Mouse (Mus musculus): ENCODE measurements around the gene Clic5. TPM values are rescaled to one million over a fixed set of nuclear protein-coding genes. Genes with fewer than 3 reads are reported as not detected.

Clic5 gene
- 83.6 and 122 TPM in 2 replicates for polyA plus RNA-seq (2015; fragmentation: Nextera tagmentation; extraction: Ambion mirVana)

DNA sequence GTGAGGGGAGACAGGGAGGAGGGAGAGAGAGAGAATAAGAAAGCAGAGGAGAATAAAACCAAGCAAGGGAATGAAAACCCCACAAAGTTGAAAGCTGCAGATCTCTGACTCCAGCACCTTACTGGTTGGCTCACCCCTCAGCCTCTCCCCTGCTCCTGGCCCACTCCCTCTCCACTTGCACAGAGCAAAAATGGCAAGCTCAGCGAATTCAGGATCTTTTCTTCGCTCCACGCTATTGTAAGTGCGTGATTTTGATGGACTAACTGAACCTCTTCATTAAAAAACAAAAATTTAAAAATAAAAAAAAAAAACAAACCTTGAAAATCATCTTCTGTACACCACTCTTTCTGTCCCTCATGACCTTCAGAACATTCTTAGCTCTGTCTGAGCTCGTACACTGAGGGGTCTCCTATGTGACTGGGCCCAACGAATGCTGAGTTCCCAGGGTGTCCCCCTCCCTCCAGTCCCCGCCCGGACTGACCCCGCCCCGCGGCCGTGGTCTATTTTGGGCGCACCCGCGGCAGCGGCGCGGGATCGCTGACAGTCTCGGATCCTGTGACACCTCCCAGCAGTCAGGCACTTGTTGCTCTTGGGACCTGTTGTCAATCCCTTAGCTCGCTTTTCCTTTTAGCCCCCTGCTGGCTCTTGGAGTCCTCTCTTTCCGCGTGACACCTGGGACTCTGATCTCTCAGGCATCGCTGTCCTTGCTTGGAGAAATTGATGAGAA, at the start of gene Clic5:
Gene Clic5, plus strand, starts transcription at position 543 of the 727 bp plus-strand sequence.
- 4% methylated on average over 24 of the region's 24 CpGs for WGBS
- peak within 1 kb of the TSS; percentile 72 for H3K4me2 ChIP-seq (replicated peaks; ENCODE audit: low read depth, low read length)

GRCm38 (mm10) chr17:44145806-44146205, 42.6 kb upstream of the Clic5 start:
- DNase-seq (ENCODE audit: low spot score) (no peak), ATAC-seq (no peak)
- no peak overlapping the region for H3K9ac ChIP-seq (replicated peaks; ENCODE audit: low read depth)
- no peak overlapping the region for H3K4me2 ChIP-seq (replicated peaks; ENCODE audit: low read depth, low read length)
- no peak overlapping the region for H3K27ac ChIP-seq (ENCODE audit: low read length)
- TF ChIP-seq CTCF (IDR thresholded peaks at IDR 0.05) (no peak), EP300 (IDR thresholded peaks at IDR 0.05) (no peak)
- H3K36me3 ChIP-seq (ENCODE audit: insufficient read depth, low read length) = no peaks in the 10 kb centered on the region
- no peak overlapping the region for H3K4me3 ChIP-seq (ENCODE audit: low read depth, low read length)
- 41% methylated on average over 1 of the region's 1 CpGs for WGBS
- no peaks in the 10 kb centered on the region for H3K9me3 ChIP-seq (ENCODE audit: low read length)
- H3K4me1 ChIP-seq (ENCODE audit: insufficient read depth, low read depth, low read length) = no peaks in the 10 kb centered on the region; the same call in 1 of the 2 replicates
- no peaks in the 10 kb centered on the region for H3K27me3 ChIP-seq (replicated peaks; ENCODE audit: insufficient read depth, low read length)

More for the DNA sequence above, at the start of gene Clic5:
- peak; percentile 76 for DNase-seq (ENCODE audit: low spot score)
- ATAC-seq = peak; percentile 83
- peak within 1 kb of the TSS; percentile 88 for H3K27ac ChIP-seq (ENCODE audit: low read length)
- H3K9ac ChIP-seq (replicated peaks; ENCODE audit: low read depth) = peak within 1 kb of the TSS; percentile 77
- no peaks in the 10 kb centered on the region for H3K4me1 ChIP-seq (ENCODE audit: insufficient read depth, low read depth, low read length)
- H3K27me3 ChIP-seq (replicated peaks; ENCODE audit: insufficient read depth, low read length) = no peaks in the 10 kb centered on the region
- no peaks in the 10 kb centered on the region for H3K36me3 ChIP-seq (ENCODE audit: insufficient read depth, low read length)
- peak; percentile 27 for TF ChIP-seq EP300 (IDR thresholded peaks at IDR 0.05)
- peak; percentile 64 for TF ChIP-seq CTCF (IDR thresholded peaks at IDR 0.05)
- H3K4me3 ChIP-seq (ENCODE audit: low read depth, low read length) = peak within 1 kb of the TSS; percentile 62
- no peaks in the 10 kb centered on the region for H3K9me3 ChIP-seq (ENCODE audit: low read length)

DNA sequence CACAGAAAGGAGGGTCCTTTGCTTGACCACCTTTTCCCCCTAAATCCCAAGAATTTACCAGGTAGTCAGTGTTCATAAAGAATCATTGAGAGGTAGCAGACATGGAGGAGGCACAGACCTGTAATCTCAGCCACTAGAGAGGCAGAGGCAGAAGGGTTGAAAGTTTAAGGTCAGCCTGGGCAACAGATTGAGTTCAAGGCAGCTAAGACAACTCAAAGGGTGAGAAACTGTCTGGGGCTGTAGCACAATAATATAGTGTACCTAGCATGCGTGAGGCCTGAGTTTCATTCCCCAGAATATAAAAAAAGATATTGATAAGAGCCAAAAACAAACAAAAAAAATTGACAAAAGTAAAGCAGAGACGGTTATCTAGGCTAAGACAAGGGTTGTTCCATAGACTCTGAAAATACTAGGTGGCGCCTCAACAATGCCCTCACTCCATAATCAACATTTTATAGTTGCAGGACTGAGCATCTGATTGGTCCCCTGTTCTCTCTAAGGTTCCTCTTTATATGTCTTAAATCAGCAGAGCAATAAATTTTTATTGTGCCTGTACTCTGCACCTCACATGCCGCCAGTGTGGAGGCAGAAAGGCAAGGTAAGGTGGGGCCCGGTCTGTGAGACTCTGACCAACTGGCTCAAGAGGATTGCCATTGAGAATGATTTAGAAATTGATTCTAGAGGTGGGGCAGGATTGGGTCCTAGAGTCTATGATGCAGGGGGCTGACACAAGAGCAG, 40.1 kb upstream of the Clic5 start:
- WGBS = 95% methylated on average over 5 of the region's 5 CpGs

DNA sequence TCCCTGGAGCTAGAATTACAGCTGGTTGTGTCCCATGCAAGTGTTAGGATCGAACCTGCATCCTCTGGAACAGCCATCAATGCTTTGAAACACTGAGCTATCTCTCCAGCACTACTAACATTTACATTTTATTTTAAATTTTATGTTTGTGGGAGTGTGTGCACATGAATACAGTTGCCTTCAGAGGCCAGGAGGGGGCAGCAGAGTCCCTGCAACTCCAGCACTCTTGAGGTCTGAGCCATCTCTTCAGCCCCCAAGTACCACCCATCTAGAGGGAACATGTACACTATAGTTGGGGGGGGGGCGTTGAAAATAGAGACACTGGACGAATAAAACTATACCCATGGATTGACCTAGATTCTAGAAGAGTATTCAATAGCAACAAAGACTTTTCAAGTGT, 37.3 kb upstream of the Clic5 start:
- Histone ChIP-seq H3K4me1 (ENCODE audit: insufficient read depth, low read depth, low read length) (no peaks in the 10 kb centered on the region; the same call in 1 of the 2 replicates), H3K9me3 (ENCODE audit: low read length) (no peaks in the 10 kb centered on the region), H3K27ac (ENCODE audit: low read length) (peak overlapping the region; percentile 77; the same call in 1 of the 2 replicates), H3K4me3 (ENCODE audit: low read depth, low read length) (no peak overlapping the region), H3K4me2 (replicated peaks; ENCODE audit: low read depth, low read length) (no peak overlapping the region), H3K36me3 (ENCODE audit: insufficient read depth, low read length) (no peaks in the 10 kb centered on the region), H3K9ac (replicated peaks; ENCODE audit: low read depth) (no peak overlapping the region), H3K27me3 (replicated peaks; ENCODE audit: insufficient read depth, low read length) (no peaks in the 10 kb centered on the region)
- ATAC-seq (peak; percentile 40; the same call in 1 of the 2 replicates), DNase-seq (ENCODE audit: low spot score) (peak; percentile 62)
- TF ChIP-seq EP300 (IDR thresholded peaks at IDR 0.05) (no peak), CTCF (IDR thresholded peaks at IDR 0.05) (peak; percentile 86)
- WGBS = 63% methylated on average over 3 of the region's 3 CpGs

More for the DNA sequence above, 40.1 kb upstream of the Clic5 start:
- H3K4me1 ChIP-seq (ENCODE audit: insufficient read depth, low read depth, low read length) = no peaks in the 10 kb centered on the region; the same call in 1 of the 2 replicates
- no peak overlapping the region for H3K27ac ChIP-seq (ENCODE audit: low read length)
- no peaks in the 10 kb centered on the region for H3K9me3 ChIP-seq (ENCODE audit: low read length)
- H3K27me3 ChIP-seq (replicated peaks; ENCODE audit: insufficient read depth, low read length) = no peaks in the 10 kb centered on the region
- no peak overlapping the region for H3K4me2 ChIP-seq (replicated peaks; ENCODE audit: low read depth, low read length)
- no peak overlapping the region for H3K4me3 ChIP-seq (ENCODE audit: low read depth, low read length)
- no peak overlapping the region for H3K9ac ChIP-seq (replicated peaks; ENCODE audit: low read depth)
- ATAC-seq (no peak), DNase-seq (ENCODE audit: low spot score) (no peak)
- no peak for TF ChIP-seq EP300 (IDR thresholded peaks at IDR 0.05)
- TF ChIP-seq CTCF (IDR thresholded peaks at IDR 0.05) = no peak
- no peaks in the 10 kb centered on the region for H3K36me3 ChIP-seq (ENCODE audit: insufficient read depth, low read length)

DNA sequence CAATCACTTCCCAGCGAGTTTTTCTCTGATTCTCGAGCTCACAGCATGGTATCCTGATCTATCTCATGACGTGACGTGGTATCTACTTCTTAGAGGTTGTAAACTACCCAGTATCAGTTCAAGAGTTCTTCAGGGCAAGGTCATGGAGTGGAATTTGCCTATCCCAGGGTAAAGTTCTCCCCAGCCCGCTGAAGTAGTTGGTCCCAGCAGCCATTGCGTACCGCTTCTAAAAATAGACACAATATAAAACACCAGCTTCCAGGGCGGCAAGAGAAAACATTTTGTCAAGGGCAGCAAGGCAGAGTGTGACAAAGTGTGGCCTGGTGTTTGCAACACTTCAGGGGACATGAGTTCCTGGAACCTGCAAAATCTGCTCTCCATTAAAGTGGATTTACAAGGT, 36.5 kb upstream of the Clic5 start:
- Histone ChIP-seq H3K4me3 (ENCODE audit: low read depth, low read length) (no peak overlapping the region), H3K4me2 (replicated peaks; ENCODE audit: low read depth, low read length) (peak overlapping the region; percentile 25; the same call in 1 of the 2 replicates), H3K27me3 (replicated peaks; ENCODE audit: insufficient read depth, low read length) (no peaks in the 10 kb centered on the region), H3K27ac (ENCODE audit: low read length) (peak overlapping the region; percentile 78), H3K36me3 (ENCODE audit: insufficient read depth, low read length) (no peaks in the 10 kb centered on the region), H3K9ac (replicated peaks; ENCODE audit: low read depth) (0 out of 2 replicates have a peak overlapping the region, but pooled peaks have one; percentile 17), H3K4me1 (ENCODE audit: insufficient read depth, low read depth, low read length) (no peaks in the 10 kb centered on the region; the same call in 1 of the 2 replicates), H3K9me3 (ENCODE audit: low read length) (no peaks in the 10 kb centered on the region)
- ATAC-seq (peak; percentile 83), DNase-seq (ENCODE audit: low spot score) (peak; percentile 84)
- 34% methylated on average over 8 of the region's 8 CpGs for WGBS
- no peak for TF ChIP-seq CTCF (IDR thresholded peaks at IDR 0.05)
- TF ChIP-seq EP300 (IDR thresholded peaks at IDR 0.05) = peak; percentile 93

DNA sequence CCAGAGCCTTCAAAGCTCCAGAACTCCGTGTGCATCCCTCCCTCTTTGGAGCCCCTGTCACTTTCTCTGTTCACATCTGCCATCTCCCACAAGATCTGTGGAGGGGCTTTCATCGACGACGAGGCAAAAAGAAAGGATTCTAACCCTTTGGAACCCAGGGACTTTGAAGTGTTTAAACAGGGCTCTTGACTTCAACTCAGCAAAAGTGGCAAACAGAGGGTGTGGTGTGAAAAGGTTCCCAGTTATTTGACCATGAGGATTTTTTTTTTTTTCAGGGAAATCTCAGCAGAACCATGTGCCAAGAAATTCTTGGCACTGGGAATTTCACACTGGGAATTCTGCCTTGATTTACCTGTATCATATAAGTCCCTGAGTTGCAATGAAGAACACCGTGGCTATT, 34.5 kb upstream of the Clic5 start:
- H3K4me2 ChIP-seq (replicated peaks; ENCODE audit: low read depth, low read length) = peak overlapping the region; percentile 25; the same call in 1 of the 2 replicates
- no peak overlapping the region for H3K4me3 ChIP-seq (ENCODE audit: low read depth, low read length)
- H3K4me1 ChIP-seq (ENCODE audit: insufficient read depth, low read depth, low read length) = no peaks in the 10 kb centered on the region
- DNase-seq (ENCODE audit: low spot score) (peak; percentile 82), ATAC-seq (peak; percentile 27; the same call in 1 of the 2 replicates)
- H3K9ac ChIP-seq (replicated peaks; ENCODE audit: low read depth) = peak overlapping the region; percentile 13; the same call in 1 of the 2 replicates
- 27% methylated on average over 5 of the region's 5 CpGs for WGBS
- TF ChIP-seq EP300 (IDR thresholded peaks at IDR 0.05) (peak; percentile 96), CTCF (IDR thresholded peaks at IDR 0.05) (no peak)
- H3K27me3 ChIP-seq (replicated peaks; ENCODE audit: insufficient read depth, low read length) = no peaks in the 10 kb centered on the region
- no peaks in the 10 kb centered on the region for H3K36me3 ChIP-seq (ENCODE audit: insufficient read depth, low read length)
- H3K9me3 ChIP-seq (ENCODE audit: low read length) = no peaks in the 10 kb centered on the region
- H3K27ac ChIP-seq (ENCODE audit: low read length) = peak overlapping the region; percentile 78

Measured in lung, postnatal 0 days (tissue).